Mouse (Mus musculus) gastrocnemius, adult 8-10 months (tissue): ENCODE measurements around the gene Stag2. TPM values are rescaled to one million over a fixed set of nuclear protein-coding genes. Genes with fewer than 3 reads are reported as not detected.

ENCODE experiments used
- DNase-seq, 2 experiments: peaks; one replicate each; pipeline ENCODE4 v3.0.0; 2022; ENCODE audit warnings: low spot score in 2 of 2
- total RNA-seq, 4 experiments: library from RNA; stranded (reverse); gene quantifications; 2 replicates each; pipeline ENCODE4 v1.2.4; 2022

Gene Stag2
- total RNA-seq, result 10 to 100 TPM; 47.1 to 62.3 (median 53.7) TPM

GRCm38 (mm10) chrX:42148788-42149556 is at the start of gene Stag2:
Gene Stag2, plus strand, starts transcription at chrX:42149317.
- DNase-seq, result peak; percentile 60 to 80

GRCm38 (mm10) chrX:42107137-42107536 is 42.0 kb upstream of the Stag2 start:
- DNase-seq, result no peak

GRCm38 (mm10) chrX:42110585-42110984 is 38.5 kb upstream of the Stag2 start:
- DNase-seq, result no peak

GRCm38 (mm10) chrX:42119442-42120048 is 29.6 kb upstream of the Stag2 start:
- DNase-seq, result no peak

GRCm38 (mm10) chrX:42124963-42125697 is 24.0 kb upstream of the Stag2 start:
- DNase-seq, result no peak

- DNase-seq, result no peak
Measured at GRCm38 (mm10) chrX:42139882-42140281, 9.2 kb upstream of the Stag2 start.

GRCm38 (mm10) chrX:42142620-42143019 is 6.5 kb upstream of the Stag2 start:
- no peak for DNase-seq

- no peak for DNase-seq
Measured at GRCm38 (mm10) chrX:42143991-42144390, 5.1 kb upstream of the Stag2 start.

- DNase-seq, result peak in 1 of 2 experiments; percentile 5
Measured at GRCm38 (mm10) chrX:42148016-42148451, 1.1 kb upstream of the Stag2 start.

GRCm38 (mm10) chrX:42149557-42150345 is 634 bp downstream of the Stag2 start:
- DNase-seq, result peak; percentile 37 to 45

GRCm38 (mm10) chrX:42150346-42151023 is 1.4 kb downstream of the Stag2 start:
- peak; percentile 51 to 72 for DNase-seq

- no peak for DNase-seq
Measured at GRCm38 (mm10) chrX:42151024-42151754, 2.1 kb downstream of the Stag2 start.

GRCm38 (mm10) chrX:42151903-42152369 is 2.8 kb downstream of the Stag2 start:
- peak; percentile 69 to 81 for DNase-seq

- no peak for DNase-seq
Measured at GRCm38 (mm10) chrX:42153056-42153455, 3.9 kb downstream of the Stag2 start.

- DNase-seq, result no peak
Measured at GRCm38 (mm10) chrX:42165455-42165854, 16.3 kb downstream of the Stag2 start.

GRCm38 (mm10) chrX:42170811-42171210 is 21.7 kb downstream of the Stag2 start:
- no peak for DNase-seq

- DNase-seq, result no peak
Measured at GRCm38 (mm10) chrX:42187590-42187989, 38.5 kb downstream of the Stag2 start.

GRCm38 (mm10) chrX:42188825-42189426 is 39.8 kb downstream of the Stag2 start:
- no peak for DNase-seq

GRCm38 (mm10) chrX:42194608-42195007 is 45.5 kb downstream of the Stag2 start:
- DNase-seq, result no peak
